Comparison of ENCODE assay signal across 8 mouse cellular contexts in genomic region chr7:67444523-67444942, GRCm38 (mm10).
DNase-seq lines count a peak whose midpoint lies in the region; ATAC-seq lines count a peak whose summit lies in the region.

No protein-coding gene starts in this region.

- H3K27me3 ChIP-seq in heart, embryonic 14.5 days (ENCODE audit: control insufficient read depth, insufficient read depth, low read length): no peaks in the 10 kb centered on the region
- no peaks in the 10 kb centered on the region for H3K27me3 ChIP-seq in midbrain, embryonic 15.5 days (replicated peaks)

- no peaks in the 10 kb centered on the region for H3K9me3 ChIP-seq in heart, embryonic 14.5 days (ENCODE audit: control insufficient read depth, low read length)
- no peaks in the 10 kb centered on the region for H3K9me3 ChIP-seq in midbrain, embryonic 15.5 days

- ATAC-seq in heart, embryonic 14.5 days (ENCODE audit: insufficient number of reproducible peaks, insufficient read depth, low FRiP score, low read depth): no peak
- peak; percentile 73 for ATAC-seq in activated CD4-positive, CD25-positive, alpha-beta regulatory T cell, adult 4 months
- peak; percentile 52 for ATAC-seq in granulocyte monocyte progenitor cell, adult 5-6 weeks (replicated peaks; ENCODE audit: poor library complexity, severe bottlenecking)
- peak; percentile 57 for ATAC-seq in midbrain, embryonic 15.5 days (replicated peaks)

- WGBS in heart, embryonic 14.5 days: 81% methylated on average over 3 of the region's 3 CpGs
- WGBS in midbrain, embryonic 15.5 days: 39% methylated on average over 3 of the region's 3 CpGs

- DNase-seq in heart, postnatal 4 days: no peak
- no peak for DNase-seq in urinary bladder, adult 2 months (ENCODE audit: low spot score)
- no peak for DNase-seq in left cerebral cortex, postnatal 10 days (ENCODE audit: extremely low spot score in 1 of 2, low spot score in 2 of 2)
- DNase-seq in cerebellum, postnatal 4 days (ENCODE audit: low spot score in 2 of 2): no peak

- H3K27ac ChIP-seq in heart, embryonic 14.5 days (replicated peaks in 1 of 2; ENCODE audit: control insufficient read depth in 1 of 2, insufficient read depth in 1 of 2, low read depth in 2 of 2, low read length in 2 of 2): peak overlapping the region in 1 of 2 experiments; percentile 16; a peak in 2 of 4 replicates
- H3K27ac ChIP-seq in midbrain, embryonic 15.5 days: peak overlapping the region; percentile 78; the same call in 1 of the 2 replicates

- no peak overlapping the region for H3K4me3 ChIP-seq in heart, embryonic 14.5 days (ENCODE audit: control insufficient read depth in 1 of 2, insufficient read depth in 1 of 2, low read depth in 1 of 2, low read length in 2 of 2)
- H3K4me3 ChIP-seq in midbrain, embryonic 15.5 days: no peak overlapping the region

- H3K4me1 ChIP-seq in heart, embryonic 14.5 days (ENCODE audit: control insufficient read depth in 2 of 2, insufficient read depth in 2 of 2, low read length in 2 of 2): peaks cover 46 to 56% of the 10 kb centered on the region in 2 experiments
- peaks cover 41% of the 10 kb centered on the region for H3K4me1 ChIP-seq in midbrain, embryonic 15.5 days

- no peaks in the 10 kb centered on the region for H3K36me3 ChIP-seq in heart, embryonic 14.5 days (ENCODE audit: control insufficient read depth, insufficient read depth, low read length)
- no peaks in the 10 kb centered on the region for H3K36me3 ChIP-seq in midbrain, embryonic 15.5 days (replicated peaks)

- intact Hi-C loops in left cerebral cortex, postnatal 10 days (cut with DNase I): no loop called here

- no peak overlapping the region for H3K4me2 ChIP-seq in heart, embryonic 14.5 days (ENCODE audit: low read length)
- H3K4me2 ChIP-seq in midbrain, embryonic 15.5 days: no peak overlapping the region

- H3K9ac ChIP-seq in heart, embryonic 14.5 days (ENCODE audit: low read length): 0 out of 2 replicates have a peak overlapping the region, but pooled peaks have one; percentile 12
- H3K9ac ChIP-seq in midbrain, embryonic 15.5 days: no peak overlapping the region
